Mouse (Mus musculus) midbrain, embryonic 10.5 days (tissue): ENCODE measurements around the gene Nt5c. TPM values are rescaled to one million over a fixed set of nuclear protein-coding genes. Genes with fewer than 3 reads are reported as not detected.
"Not testable (repeated sequence)": the region's sequence is repeated elsewhere in the genome, so short reads cannot be mapped to it uniquely, and the experiment has no call there.

Experiments used
- DNase-seq: peaks from one replicate; pipeline ENCODE4 v3.0.0-alpha.2; 2017; ENCODE audit warnings: low spot score
- H3K27ac ChIP-seq: fragments of 300-500 bp; sonication (generic); replicated peaks from 2 replicates; pipeline ENCODE4 v1.5.1; 2016; ENCODE audit warnings: mild to moderate bottlenecking
- H3K27me3 ChIP-seq: fragments of 300-500 bp; sonication (generic); 2 replicates; pipeline ENCODE4 v1.6.1; 2016; ENCODE audit warnings: low read depth, mild to moderate bottlenecking; ENCODE audit not compliant: poor library complexity, severe bottlenecking
- H3K36me3 ChIP-seq: fragments of 300-500 bp; sonication (generic); 2 replicates; pipeline ENCODE4 v1.6.1; 2016; ENCODE audit warnings: mild to moderate bottlenecking, moderate library complexity
- H3K4me1 ChIP-seq: fragments of 300-500 bp; sonication (generic); 2 replicates; pipeline ENCODE4 v1.6.1; 2016
- H3K4me3 ChIP-seq: fragments of 300-500 bp; sonication (generic); 2 replicates; pipeline ENCODE4 v1.5.1; 2016; ENCODE audit warnings: mild to moderate bottlenecking, moderate library complexity
- H3K9me3 ChIP-seq: fragments of 300-500 bp; sonication (generic); replicated peaks from 2 replicates; pipeline ENCODE4 v1.6.1; 2016; ENCODE audit warnings: mild to moderate bottlenecking
- WGBS: fragments of 180-500 bp; shearing (Covaris S2); methylation state at CpG from one replicate; pipeline ENCODE4 v1.1.7; 2016; 5-methylcytosine and 5-hydroxymethylcytosine counted together
- polyA plus RNA-seq: library from polyadenylated mRNA; unstranded; fragments of >200 nt; fragmentation: Nextera tagmentation; extraction: Ambion mirVana; gene quantifications from 2 replicates; pipeline ENCODE4 v1.2.1, GENCODE M21; 2016

Nt5c gene
- polyA plus RNA-seq, 1 experiment from 2014 or later = 87.7 TPM

DNA sequence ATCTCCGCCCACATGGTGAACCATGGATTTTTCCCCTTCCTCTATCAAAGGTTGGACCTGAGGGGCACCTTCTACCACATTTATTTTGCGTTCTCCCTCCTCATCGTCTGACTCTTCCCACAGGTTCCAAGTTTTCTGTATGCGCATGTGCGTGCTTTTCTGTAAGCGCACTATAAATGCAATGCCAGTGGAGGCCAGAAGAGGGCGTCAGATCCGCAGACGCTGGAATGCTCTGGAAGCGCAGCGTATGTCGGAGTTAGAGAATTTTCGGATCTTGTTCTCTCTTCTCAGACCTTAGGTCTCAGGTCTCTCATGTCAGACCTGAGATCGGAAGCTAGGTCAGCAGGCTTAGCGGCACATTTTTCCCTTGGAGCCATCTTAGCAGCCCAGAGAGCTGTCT lies 36.0 kb downstream of the Nt5c start:
- H3K27me3 ChIP-seq = no peaks in the 10 kb centered on the region
- H3K4me1 ChIP-seq = peaks cover 12% of the 10 kb centered on the region
- no peak overlapping the region for H3K27ac ChIP-seq
- 87% methylated on average over 15 of the region's 15 CpGs for WGBS
- no peak overlapping the region for H3K4me3 ChIP-seq
- DNase-seq = no peak
- H3K36me3 ChIP-seq = no peaks in the 10 kb centered on the region
- no peaks in the 10 kb centered on the region for H3K9me3 ChIP-seq

DNA sequence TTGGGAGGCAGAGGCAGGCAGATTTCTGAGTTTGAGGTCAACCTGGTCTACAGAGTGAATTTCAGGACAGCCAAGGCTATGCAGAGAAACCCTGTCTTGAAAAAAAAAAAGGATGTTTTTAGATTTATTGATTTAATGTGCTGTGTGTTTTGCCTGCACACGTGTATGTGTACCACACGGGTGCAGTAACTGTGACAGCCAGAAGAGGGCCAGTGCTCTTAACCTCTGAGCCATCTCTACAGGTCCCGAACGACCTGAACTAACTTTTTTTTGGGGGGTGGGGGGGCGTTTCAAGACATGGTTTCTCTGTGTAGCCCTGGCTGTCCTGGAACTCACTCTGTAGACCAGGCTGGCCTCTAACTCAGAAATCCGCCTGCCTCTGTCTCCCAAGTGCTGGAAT lies 36.8 kb downstream of the Nt5c start:
- H3K9me3 ChIP-seq, H3K4me3 ChIP-seq, DNase-seq, H3K27me3 ChIP-seq, H3K36me3 ChIP-seq, H3K27ac ChIP-seq: not testable (repeated sequence)
- H3K4me1 ChIP-seq = peaks cover 12% of the 10 kb centered on the region
- WGBS = 86% methylated on average over 6 of the region's 6 CpGs

DNA sequence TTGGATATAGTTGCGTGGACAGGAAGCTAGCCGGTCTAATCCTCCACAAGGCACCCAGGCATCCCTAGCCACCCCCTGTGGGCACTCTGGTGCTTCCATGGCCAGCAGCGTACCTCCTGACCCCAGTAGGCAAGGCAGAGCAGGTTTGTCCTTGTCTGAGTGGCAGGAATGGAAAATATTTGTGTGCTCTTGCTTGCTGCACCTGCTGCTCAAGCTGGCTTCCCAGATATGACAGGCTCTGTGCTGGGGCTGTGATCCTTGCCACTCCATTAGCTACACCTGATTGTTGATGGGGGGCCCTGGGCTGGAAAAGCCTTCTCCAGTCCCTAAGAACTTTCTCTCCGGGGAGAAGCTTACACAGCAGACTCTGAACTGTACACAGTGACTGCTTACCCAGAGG lies 38.4 kb downstream of the Nt5c start:
- H3K27me3 ChIP-seq = no peaks in the 10 kb centered on the region
- H3K4me1 ChIP-seq = peaks cover 27% of the 10 kb centered on the region
- 73% methylated on average over 4 of the region's 4 CpGs for WGBS
- H3K27ac ChIP-seq = no peak overlapping the region
- no peak for DNase-seq
- H3K36me3 ChIP-seq = no peaks in the 10 kb centered on the region
- no peaks in the 10 kb centered on the region for H3K9me3 ChIP-seq
- H3K4me3 ChIP-seq = no peak overlapping the region

DNA sequence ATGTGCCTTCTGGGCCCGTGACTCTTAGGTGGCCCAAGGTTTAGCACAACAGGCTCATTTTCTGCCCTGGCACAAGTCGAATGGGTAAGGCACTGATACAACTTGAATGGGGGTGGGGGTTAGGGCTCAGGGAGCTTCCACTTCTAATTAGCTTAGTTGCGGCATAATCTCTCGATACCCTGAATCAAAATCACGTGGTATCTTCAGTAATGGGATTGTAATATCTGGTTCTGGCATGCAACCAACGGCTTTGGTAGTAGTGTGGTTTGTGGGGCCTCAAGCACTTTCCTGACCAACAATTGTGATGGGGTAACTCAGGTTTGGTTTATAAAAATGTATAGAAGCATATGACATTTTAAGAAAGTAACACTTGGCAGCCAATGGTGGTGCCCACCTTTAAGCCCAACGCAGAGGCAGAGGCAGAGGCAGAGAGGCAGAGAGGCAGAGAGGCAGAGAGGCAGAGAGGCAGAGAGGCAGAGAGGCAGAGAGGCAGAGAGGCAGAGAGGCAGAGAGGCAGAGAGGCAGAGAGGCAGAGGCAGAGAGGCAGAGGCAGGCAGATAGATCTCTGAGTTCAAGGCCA lies 39.3 kb downstream of the Nt5c start:
- no peak overlapping the region for H3K27ac ChIP-seq
- no peaks in the 10 kb centered on the region for H3K27me3 ChIP-seq
- H3K4me1 ChIP-seq = peaks cover 27% of the 10 kb centered on the region
- WGBS = 86% methylated on average over 7 of the region's 7 CpGs
- H3K9me3 ChIP-seq = no peaks in the 10 kb centered on the region
- no peak for DNase-seq
- H3K4me3 ChIP-seq = no peak overlapping the region
- no peaks in the 10 kb centered on the region for H3K36me3 ChIP-seq

DNA sequence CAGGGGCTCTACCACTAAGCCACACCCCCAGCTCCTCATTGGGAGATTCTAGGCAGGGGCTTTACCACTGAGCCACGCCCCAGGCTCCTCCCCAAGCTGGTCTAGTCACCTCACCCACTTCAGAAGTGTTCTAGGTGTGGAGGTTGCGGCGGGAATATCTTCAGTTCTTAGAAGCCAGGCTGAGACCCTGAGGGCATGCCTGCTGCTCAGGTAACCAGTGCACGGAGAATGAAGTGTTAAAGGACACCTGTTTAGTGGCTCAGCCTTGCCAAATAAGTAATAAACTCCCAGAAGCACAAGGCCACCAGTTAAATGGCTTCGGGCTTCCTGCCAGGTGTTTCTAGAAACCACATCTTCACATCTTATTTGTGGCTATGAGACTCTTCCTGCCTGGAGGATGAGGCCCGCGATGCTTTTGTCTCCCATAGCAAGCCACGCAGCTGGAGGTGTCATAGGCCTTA lies 39.9 kb downstream of the Nt5c start:
- Histone ChIP-seq H3K27me3 (no peaks in the 10 kb centered on the region), H3K4me3 (no peak overlapping the region), H3K36me3 (no peaks in the 10 kb centered on the region), H3K9me3 (no peaks in the 10 kb centered on the region), H3K27ac (no peak overlapping the region), H3K4me1 (peaks cover 24% of the 10 kb centered on the region)
- WGBS = 88% methylated on average over 8 of the region's 8 CpGs
- no peak for DNase-seq

DNA sequence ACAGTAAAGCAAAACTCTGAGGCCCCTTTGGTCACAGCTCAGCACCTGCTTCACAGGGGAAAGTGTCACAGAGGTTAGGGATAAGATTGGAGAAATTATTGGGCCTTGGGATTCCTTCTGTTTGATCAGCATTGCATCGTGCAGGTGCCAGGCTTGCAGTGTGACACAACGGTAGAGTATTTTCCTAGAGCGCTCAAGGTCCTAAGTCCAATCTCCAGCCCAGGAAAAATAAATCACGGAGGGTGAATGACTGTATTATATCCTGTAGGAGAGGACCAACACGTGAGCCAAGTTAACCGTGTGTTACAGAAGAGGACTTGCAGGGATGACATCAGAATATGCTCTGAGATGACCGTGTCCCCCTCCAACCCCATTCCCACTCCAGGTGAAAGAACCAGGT lies 41.5 kb downstream of the Nt5c start:
- H3K4me3 ChIP-seq = no peak overlapping the region
- H3K4me1 ChIP-seq = peaks cover 24% of the 10 kb centered on the region
- no peak for DNase-seq
- no peaks in the 10 kb centered on the region for H3K9me3 ChIP-seq
- H3K36me3 ChIP-seq = no peaks in the 10 kb centered on the region
- H3K27me3 ChIP-seq = no peaks in the 10 kb centered on the region
- 92% methylated on average over 7 of the region's 7 CpGs for WGBS
- H3K27ac ChIP-seq = no peak overlapping the region

DNA sequence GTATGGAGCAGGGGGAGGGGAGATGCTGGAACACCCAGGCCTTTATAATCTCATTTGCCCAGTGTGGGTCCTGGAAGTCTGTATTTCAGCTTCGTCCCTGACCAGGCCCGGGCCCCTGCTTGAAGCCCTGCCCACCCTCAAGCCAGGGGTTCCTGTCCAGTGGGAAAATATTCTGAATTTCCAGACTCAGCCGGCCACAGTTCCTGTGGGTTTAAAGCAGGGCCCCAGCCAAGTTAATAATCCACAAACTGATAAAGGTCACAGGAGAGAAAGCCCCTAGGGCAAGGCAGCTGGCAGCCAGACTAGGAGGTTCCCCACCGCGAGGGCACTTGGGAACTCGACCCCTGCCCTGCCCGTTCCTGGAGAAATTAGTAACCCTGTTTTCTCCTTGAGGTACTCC lies 42.7 kb downstream of the Nt5c start:
- no peak for DNase-seq
- peaks cover 24% of the 10 kb centered on the region for H3K4me1 ChIP-seq
- no peak overlapping the region for H3K4me3 ChIP-seq
- no peaks in the 10 kb centered on the region for H3K27me3 ChIP-seq
- no peaks in the 10 kb centered on the region for H3K9me3 ChIP-seq
- 65% methylated on average over 7 of the region's 7 CpGs for WGBS
- H3K36me3 ChIP-seq = no peaks in the 10 kb centered on the region
- H3K27ac ChIP-seq = no peak overlapping the region; the same call in 1 of the 2 replicates

DNA sequence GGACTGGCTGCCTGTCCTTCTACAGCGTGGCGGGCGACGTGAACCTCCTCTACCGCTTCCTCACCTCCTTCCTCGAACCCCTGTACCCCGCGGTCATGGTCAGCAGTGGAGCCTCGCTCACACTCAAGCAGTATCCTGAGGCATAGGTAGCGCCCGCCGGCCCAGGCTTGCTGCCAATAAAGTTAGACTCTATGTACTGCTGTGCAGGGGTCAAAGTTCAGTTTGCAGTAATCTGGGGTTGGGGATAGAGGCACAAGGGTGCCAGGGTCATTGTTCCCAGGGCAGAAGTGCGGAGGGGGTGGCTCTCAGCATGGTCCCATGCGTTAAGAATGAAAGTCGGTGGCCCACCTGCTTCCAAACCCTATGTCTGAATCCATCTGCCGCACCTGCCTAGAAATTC lies 43.6 kb downstream of the Nt5c start:
- H3K4me1 ChIP-seq = peaks cover 24% of the 10 kb centered on the region
- DNase-seq = no peak
- no peaks in the 10 kb centered on the region for H3K27me3 ChIP-seq
- no peaks in the 10 kb centered on the region for H3K9me3 ChIP-seq
- H3K27ac ChIP-seq = no peak overlapping the region
- H3K36me3 ChIP-seq = no peaks in the 10 kb centered on the region
- H3K4me3 ChIP-seq = no peak overlapping the region
- 83% methylated on average over 16 of the region's 16 CpGs for WGBS

DNA sequence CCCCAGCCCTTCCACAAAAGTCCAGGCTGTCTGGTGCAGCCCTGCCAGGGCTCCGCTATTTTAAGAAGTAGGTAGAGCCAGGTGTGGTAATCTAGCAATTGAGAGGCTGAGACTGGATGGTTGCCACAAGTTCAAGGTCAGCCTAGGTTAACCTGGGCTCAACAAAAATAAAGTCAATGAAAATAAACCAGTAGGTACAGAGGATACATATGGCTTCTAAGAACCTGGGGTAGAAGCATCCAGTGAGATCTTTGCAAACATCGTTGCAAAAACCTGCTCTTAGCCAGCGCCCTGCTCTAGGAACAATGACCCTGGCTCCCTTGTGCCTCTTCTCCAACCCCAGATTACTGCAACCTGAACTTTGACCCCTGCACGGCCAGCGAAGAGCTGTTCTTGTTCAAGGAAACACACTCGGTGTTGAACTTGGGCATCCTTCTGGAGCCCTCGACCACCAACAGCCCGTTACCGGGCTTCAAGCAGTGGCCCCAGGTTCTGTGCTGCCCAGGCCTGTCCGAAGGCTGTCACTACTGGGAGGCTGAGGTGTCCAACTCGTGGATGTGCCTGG lies 44.3 kb downstream of the Nt5c start:
- H3K27ac ChIP-seq = no peak overlapping the region
- 86% methylated on average over 11 of the region's 11 CpGs for WGBS
- no peak for DNase-seq
- no peaks in the 10 kb centered on the region for H3K36me3 ChIP-seq
- H3K4me3 ChIP-seq = no peak overlapping the region
- no peaks in the 10 kb centered on the region for H3K27me3 ChIP-seq
- H3K9me3 ChIP-seq = no peaks in the 10 kb centered on the region
- H3K4me1 ChIP-seq = peaks cover 24% of the 10 kb centered on the region

DNA sequence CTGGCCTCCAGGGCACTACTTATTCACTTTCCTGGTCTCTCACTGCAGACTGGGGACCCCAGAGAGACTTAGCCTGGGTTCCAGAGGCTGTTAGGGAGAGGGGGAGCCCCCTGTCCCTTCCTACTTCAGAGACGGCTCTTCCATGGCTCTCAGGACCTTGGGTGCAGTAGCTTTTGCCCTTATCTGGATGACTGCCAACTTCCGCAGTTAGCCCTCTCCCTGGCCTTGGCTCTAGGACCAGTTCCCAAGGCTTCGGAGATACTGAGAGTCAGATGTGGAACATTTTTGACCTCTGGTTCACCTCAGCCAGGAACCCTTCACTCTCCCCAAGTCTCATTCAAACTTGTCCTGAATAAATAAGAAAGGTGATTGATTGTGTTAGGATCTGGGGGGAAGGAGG lies 44.8 kb downstream of the Nt5c start:
- no peak overlapping the region for H3K4me3 ChIP-seq
- WGBS = 87% methylated on average over 3 of the region's 3 CpGs
- no peak for DNase-seq
- no peaks in the 10 kb centered on the region for H3K36me3 ChIP-seq
- no peak overlapping the region; the same call in 1 of the 2 replicates for H3K27ac ChIP-seq
- no peaks in the 10 kb centered on the region for H3K9me3 ChIP-seq
- H3K4me1 ChIP-seq = peaks cover 24% of the 10 kb centered on the region
- H3K27me3 ChIP-seq = peaks cover 2% of the 10 kb centered on the region; the same call in 1 of the 2 replicates

DNA sequence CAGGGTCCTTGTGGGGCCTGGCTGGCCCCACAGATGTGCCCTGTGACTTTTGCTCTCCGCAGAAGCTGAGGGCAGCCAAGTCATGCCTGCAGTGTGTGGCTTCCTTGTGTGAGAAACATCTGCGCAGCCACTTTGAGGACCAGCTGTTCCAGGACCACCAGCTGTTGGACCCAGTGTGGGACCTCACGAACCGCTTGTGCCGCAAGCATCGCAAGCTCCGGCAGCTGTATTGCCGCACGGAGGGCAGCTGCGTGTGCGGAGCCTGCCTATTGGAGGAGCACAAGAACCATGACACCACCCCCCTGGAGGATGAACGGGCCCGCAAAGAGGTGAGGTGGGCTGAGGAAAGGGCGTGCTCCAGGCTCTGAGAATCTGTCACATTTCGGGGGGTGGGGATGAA lies 50.2 kb downstream of the Nt5c start:
- Histone ChIP-seq H3K4me3 (no peak overlapping the region), H3K4me1 (peaks cover 12% of the 10 kb centered on the region), H3K27ac (no peak overlapping the region), H3K27me3 (peaks cover 10% of the 10 kb centered on the region; the same call in 1 of the 2 replicates), H3K9me3 (no peaks in the 10 kb centered on the region; the same call in 1 of the 2 replicates), H3K36me3 (no peaks in the 10 kb centered on the region)
- WGBS = 48% methylated on average over 15 of the region's 15 CpGs
- DNase-seq = peak; percentile 20
